Mouse (Mus musculus) embryonic facial prominence, embryonic 12.5 days (tissue): ENCODE data around the gene Tfeb. TPM values are rescaled to one million over a fixed set of nuclear protein-coding genes. Genes with fewer than 3 reads are reported as not detected.
A peak's percentile ranks its signal among the peaks of the same experiment; 100 is the strongest.

ENCODE experiments used
- ATAC-seq: fragments of 200-750 bp; cut with Nextera tagmentation; 2 replicates; pipeline ENCODE4 v1.8.0; 2017; ENCODE audit not compliant: insufficient number of reproducible peaks, insufficient read depth, low FRiP score, low TSS enrichment
- H3K27ac ChIP-seq: fragments of 300-500 bp; sonication (generic); 2 replicates; pipeline ENCODE4 v1.5.1; 2016; ENCODE audit warnings: mild to moderate bottlenecking
- H3K27me3 ChIP-seq: fragments of 300-500 bp; sonication (generic); 2 replicates; pipeline ENCODE4 v1.6.1; 2016; ENCODE audit warnings: mild to moderate bottlenecking, moderate library complexity
- H3K36me3 ChIP-seq: fragments of 300-500 bp; sonication (generic); 2 replicates; pipeline ENCODE4 v1.6.1; 2016; ENCODE audit warnings: mild to moderate bottlenecking
- H3K4me1 ChIP-seq: fragments of 300-500 bp; sonication (generic); 2 replicates; pipeline ENCODE4 v1.6.1; 2016
- H3K4me2 ChIP-seq: fragments of 300-500 bp; sonication (generic); replicated peaks from 2 replicates; pipeline ENCODE4 v1.6.1; 2016; ENCODE audit warnings: mild to moderate bottlenecking, moderate library complexity
- H3K4me3 ChIP-seq: fragments of 300-500 bp; sonication (generic); 2 replicates; pipeline ENCODE4 v1.5.1; 2016; ENCODE audit warnings: mild to moderate bottlenecking
- H3K9ac ChIP-seq: fragments of 300-500 bp; sonication (generic); 2 replicates; pipeline ENCODE4 v1.6.1; 2016; ENCODE audit warnings: mild to moderate bottlenecking, moderate library complexity
- H3K9me3 ChIP-seq: fragments of 300-500 bp; sonication (generic); 2 replicates; pipeline ENCODE4 v1.6.1; 2016; ENCODE audit warnings: mild to moderate bottlenecking, moderate library complexity
- WGBS: fragments of 180-500 bp; shearing (Covaris S2); methylation state at CpG from one replicate; pipeline ENCODE4 v1.1.7; 2016; 5-methylcytosine and 5-hydroxymethylcytosine counted together
- polyA plus RNA-seq: library from polyadenylated mRNA; unstranded; fragments of >200 nt; fragmentation: Nextera tagmentation; extraction: Ambion mirVana; gene quantifications from 2 replicates; pipeline ENCODE4 v1.2.1, GENCODE M21; 2016

Tfeb gene
- polyA plus RNA-seq, 1 experiment from 2014 or later = 6.0 TPM

- H3K27me3 ChIP-seq = no peaks in the 10 kb centered on the region
- H3K4me1 ChIP-seq = peaks cover 58% of the 10 kb centered on the region
- H3K4me2 ChIP-seq = no peak overlapping the region
- H3K4me3 ChIP-seq = no peak overlapping the region
- H3K27ac ChIP-seq = no peak overlapping the region
- no peak for ATAC-seq
- H3K9ac ChIP-seq = no peak overlapping the region
- H3K9me3 ChIP-seq = no peaks in the 10 kb centered on the region
- WGBS = 82% methylated on average over 13 of the region's 13 CpGs
- peaks cover 81% of the 10 kb centered on the region for H3K36me3 ChIP-seq
Measured at GRCm38 (mm10) chr17:47818038-47818725, 81.4 kb downstream of the Tfeb start.

DNA sequence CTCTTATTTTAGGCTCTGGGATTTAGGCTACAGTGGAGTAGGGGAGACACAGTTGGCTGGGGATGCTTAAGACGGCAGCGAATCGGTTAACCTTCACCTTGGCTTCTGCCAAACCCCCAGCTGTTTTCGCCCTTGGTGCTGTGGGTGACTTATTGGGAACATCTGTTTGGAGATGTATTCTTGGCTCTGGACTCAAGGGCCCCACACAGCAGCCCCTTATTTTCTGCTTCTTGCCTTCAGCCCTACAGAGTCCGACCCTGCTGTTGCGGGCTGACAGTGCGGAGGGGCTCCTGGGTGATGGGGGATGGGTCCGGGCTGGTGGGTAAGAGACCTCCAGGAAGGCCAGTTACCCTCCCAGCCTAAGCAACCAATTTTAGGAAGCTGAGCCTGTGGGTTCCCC lies 84.5 kb downstream of the Tfeb start:
- 36% methylated on average over 8 of the region's 8 CpGs for WGBS
- H3K27ac ChIP-seq = peak overlapping the region; percentile 64

GRCm38 (mm10) chr17:47831161-47831560 lies 94.3 kb downstream of the Tfeb start:
- H3K27me3 ChIP-seq = peaks cover 6% of the 10 kb centered on the region
- 3% methylated on average over 9 of the region's 9 CpGs for WGBS
- ATAC-seq = peak; percentile 36; the same call in 1 of the 2 replicates

More for the DNA sequence above, 84.5 kb downstream of the Tfeb start:
- Histone ChIP-seq H3K4me2 (no peak overlapping the region), H3K9me3 (no peaks in the 10 kb centered on the region), H3K27me3 (no peaks in the 10 kb centered on the region), H3K4me1 (peaks cover 40% of the 10 kb centered on the region), H3K9ac (no peak overlapping the region), H3K4me3 (no peak overlapping the region), H3K36me3 (peaks cover 86% of the 10 kb centered on the region)
- peak; percentile 61; the same call in 1 of the 2 replicates for ATAC-seq

DNA sequence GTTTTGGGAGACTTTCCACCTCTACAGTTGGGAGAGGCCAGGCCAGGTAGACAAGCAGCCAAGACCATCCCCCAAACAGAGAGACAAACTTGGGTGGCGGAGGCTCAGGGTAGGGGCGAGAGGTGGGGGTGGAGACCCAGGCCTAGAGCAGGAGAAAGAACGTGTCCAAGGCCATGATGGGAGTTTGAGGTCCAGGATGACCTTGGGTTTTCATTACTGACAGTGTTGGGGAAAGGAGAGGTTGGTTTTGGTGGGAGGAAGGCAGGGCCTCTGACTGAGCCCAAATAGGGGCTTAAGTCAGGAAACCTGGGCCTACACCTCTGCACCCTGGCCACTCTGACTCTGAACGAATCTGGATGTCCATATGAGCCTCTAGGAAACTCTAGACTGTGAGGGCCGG lies 94.9 kb downstream of the Tfeb start:
- Histone ChIP-seq H3K36me3 (peaks cover 22% of the 10 kb centered on the region), H3K9ac (peak overlapping the region; percentile 89), H3K27me3 (peaks cover 6% of the 10 kb centered on the region), H3K27ac (peak overlapping the region; percentile 94), H3K4me2 (peak overlapping the region; percentile 82), H3K4me1 (peaks cover 49% of the 10 kb centered on the region), H3K9me3 (no peaks in the 10 kb centered on the region), H3K4me3 (peak overlapping the region; percentile 80)
- 13% methylated on average over 5 of the region's 5 CpGs for whole genome bisulfite sequencing
- 0 out of 2 replicates have a peak, but pooled peaks have one; percentile 5 for ATAC-seq

More at GRCm38 (mm10) chr17:47831161-47831560, 94.3 kb downstream of the Tfeb start:
- Histone ChIP-seq H3K36me3 (peaks cover 25% of the 10 kb centered on the region), H3K9ac (peak overlapping the region; percentile 89), H3K27ac (peak overlapping the region; percentile 94), H3K9me3 (no peaks in the 10 kb centered on the region), H3K4me1 (peaks cover 50% of the 10 kb centered on the region), H3K4me2 (peak overlapping the region; percentile 82), H3K4me3 (peak overlapping the region; percentile 80)

DNA sequence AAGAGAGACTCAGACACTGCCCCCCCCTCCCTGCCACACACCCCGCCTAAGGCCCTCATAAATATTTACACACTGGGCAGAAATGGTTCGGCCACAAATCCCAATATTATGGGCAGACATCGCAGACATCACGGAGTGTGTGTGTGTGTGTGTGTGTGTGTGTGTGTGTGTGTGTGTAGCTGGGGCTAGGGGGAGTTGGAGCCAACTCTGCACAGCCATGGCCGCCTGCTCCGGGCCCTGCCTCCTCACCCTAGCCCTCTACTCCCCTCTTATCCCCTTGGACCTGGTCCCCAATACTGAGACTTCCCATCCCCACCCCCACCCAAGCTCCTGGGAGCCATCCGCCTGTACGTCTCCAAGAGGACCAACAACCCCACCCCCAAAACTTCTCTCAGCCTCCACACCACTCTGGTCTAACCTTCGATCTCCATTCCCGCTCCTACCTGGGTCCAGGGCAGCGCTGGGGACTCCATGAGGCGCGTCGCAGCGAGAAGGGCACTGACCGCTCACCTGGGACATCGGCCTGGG lies 95.7 kb downstream of the Tfeb start:
- peak; percentile 42 for ATAC-seq
- peaks cover 49% of the 10 kb centered on the region for H3K4me1 ChIP-seq
- WGBS = under 1% methylated on average over 15 of the region's 17 CpGs
- peak overlapping the region; percentile 89 for H3K9ac ChIP-seq
- H3K9me3 ChIP-seq = no peaks in the 10 kb centered on the region
- H3K27ac ChIP-seq = peak overlapping the region; percentile 94
- H3K36me3 ChIP-seq = peaks cover 14% of the 10 kb centered on the region
- H3K4me2 ChIP-seq = peak overlapping the region; percentile 82
- peak overlapping the region; percentile 80 for H3K4me3 ChIP-seq
- peaks cover 6% of the 10 kb centered on the region for H3K27me3 ChIP-seq

- peaks cover 9% of the 10 kb centered on the region for H3K36me3 ChIP-seq
- H3K27me3 ChIP-seq = peaks cover 6% of the 10 kb centered on the region
- peak overlapping the region; percentile 89 for H3K9ac ChIP-seq
- H3K4me1 ChIP-seq = peaks cover 49% of the 10 kb centered on the region
- WGBS = 1% methylated on average over 40 of the region's 45 CpGs
- ATAC-seq = peak; percentile 65
- H3K4me3 ChIP-seq = peak overlapping the region; percentile 80
- H3K4me2 ChIP-seq = peak overlapping the region; percentile 82
- no peaks in the 10 kb centered on the region for H3K9me3 ChIP-seq
- H3K27ac ChIP-seq = peak overlapping the region; percentile 94
Measured at GRCm38 (mm10) chr17:47833029-47833627, 96.3 kb downstream of the Tfeb start.

- peaks cover 6% of the 10 kb centered on the region for H3K27me3 ChIP-seq
- 1% methylated on average over 45 of the region's 45 CpGs for WGBS
- peaks cover 45% of the 10 kb centered on the region for H3K4me1 ChIP-seq
- H3K9me3 ChIP-seq = no peaks in the 10 kb centered on the region
- peak overlapping the region; percentile 82 for H3K4me2 ChIP-seq
- peaks cover 8% of the 10 kb centered on the region for H3K36me3 ChIP-seq
- H3K9ac ChIP-seq = peak overlapping the region; percentile 89
- H3K4me3 ChIP-seq = peak overlapping the region; percentile 80
- ATAC-seq = no peak
- peak overlapping the region; percentile 94 for H3K27ac ChIP-seq
Measured at GRCm38 (mm10) chr17:47833628-47834481, 97.0 kb downstream of the Tfeb start.

- ATAC-seq = no peak
- H3K4me1 ChIP-seq = peaks cover 39% of the 10 kb centered on the region
- H3K9me3 ChIP-seq = no peaks in the 10 kb centered on the region
- H3K36me3 ChIP-seq = peaks cover 8% of the 10 kb centered on the region; the same call in 1 of the 2 replicates
- 3% methylated on average over 18 of the region's 18 CpGs for WGBS
- peak within 1 kb of the TSS; percentile 89 for H3K9ac ChIP-seq
- H3K4me2 ChIP-seq = peak within 1 kb of the TSS; percentile 82
- H3K4me3 ChIP-seq = peak within 1 kb of the TSS; percentile 80
- H3K27ac ChIP-seq = peak within 1 kb of the TSS; percentile 94
- peaks cover 6% of the 10 kb centered on the region for H3K27me3 ChIP-seq
Measured at GRCm38 (mm10) chr17:47834482-47834767, 97.6 kb downstream of the Tfeb start, which contains the start of gene Mdfi. Gene Mdfi (minus strand): TSS chr17:47834691.

GRCm38 (mm10) chr17:47837808-47838207 lies 101.0 kb downstream of the Tfeb start:
- Histone ChIP-seq H3K36me3 (no peaks in the 10 kb centered on the region), H3K4me3 (no peak overlapping the region), H3K9me3 (no peaks in the 10 kb centered on the region), H3K9ac (no peak overlapping the region), H3K27ac (0 out of 2 replicates have a peak overlapping the region, but pooled peaks have one; percentile 6), H3K4me1 (peaks cover 12% of the 10 kb centered on the region; the same call in 1 of the 2 replicates), H3K27me3 (peaks cover 6% of the 10 kb centered on the region), H3K4me2 (no peak overlapping the region)
- no peak for ATAC-seq
- 35% methylated on average over 6 of the region's 6 CpGs for WGBS

GRCm38 (mm10) chr17:47841521-47841920 lies 104.7 kb downstream of the Tfeb start:
- Histone ChIP-seq H3K4me1 (no peaks in the 10 kb centered on the region), H3K27ac (no peak overlapping the region), H3K36me3 (no peaks in the 10 kb centered on the region), H3K4me2 (no peak overlapping the region), H3K9me3 (no peaks in the 10 kb centered on the region), H3K27me3 (no peaks in the 10 kb centered on the region), H3K9ac (no peak overlapping the region), H3K4me3 (no peak overlapping the region)
- 86% methylated on average over 8 of the region's 8 CpGs for WGBS
- ATAC-seq = no peak
